Mouse (Mus musculus) CH12F3 (cell line): Measurements from ENCODE around the gene Ankfn1.

Source experiments
- in situ Hi-C: fragments of 300-500 bp; cut with MboI; formaldehyde crosslinking; loops from 2 replicates; pipeline ENCODE4 v1.14.3; 2020; ENCODE audit warnings: low sequenced_read_pairs

Gene Ankfn1

DNA sequence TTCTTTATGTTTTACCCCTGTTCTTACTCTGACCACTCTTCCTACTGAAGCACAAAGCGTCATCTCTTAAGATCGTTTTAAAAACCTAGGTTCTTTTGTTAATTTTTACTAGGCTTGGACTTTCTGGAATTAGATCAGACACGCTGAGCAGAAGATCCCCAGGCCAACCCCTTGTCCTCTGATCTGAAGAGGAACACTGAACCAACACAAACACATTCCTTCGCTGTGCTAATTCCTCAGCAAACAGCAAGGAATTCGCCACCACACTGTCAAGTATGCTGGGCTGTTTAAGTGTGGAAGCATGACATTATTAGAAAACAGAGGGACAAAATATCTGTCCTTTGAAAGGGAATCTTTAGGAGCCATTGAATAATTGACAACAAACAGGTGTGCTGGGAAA lies 300.5 kb downstream of the Ankfn1 start:
- in situ Hi-C loops = no loop called here

GRCm38 (mm10) chr11:89476047-89476446 lies 301.4 kb downstream of the Ankfn1 start:
- in situ Hi-C loops = no loop called here

DNA sequence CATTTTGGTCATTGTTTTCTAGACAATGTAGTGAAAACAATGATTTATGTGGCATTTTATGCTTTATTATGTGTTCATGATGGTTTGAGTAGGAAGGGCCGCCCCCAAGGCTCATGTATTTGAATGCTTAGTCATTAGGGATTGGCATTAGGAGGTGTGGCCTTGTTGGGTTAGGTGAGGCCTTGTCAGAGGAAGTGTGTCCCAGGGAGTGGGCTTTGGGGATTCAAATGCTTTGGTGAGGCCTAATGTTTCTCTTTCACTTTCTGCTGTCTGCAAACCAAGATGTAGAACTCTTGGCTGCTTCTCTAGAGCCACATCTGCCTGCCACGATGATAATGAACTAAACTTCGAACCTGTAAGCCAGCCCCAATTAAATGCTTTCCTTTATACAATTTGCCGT lies 304.6 kb downstream of the Ankfn1 start:
- in situ Hi-C loops = no loop called here

DNA sequence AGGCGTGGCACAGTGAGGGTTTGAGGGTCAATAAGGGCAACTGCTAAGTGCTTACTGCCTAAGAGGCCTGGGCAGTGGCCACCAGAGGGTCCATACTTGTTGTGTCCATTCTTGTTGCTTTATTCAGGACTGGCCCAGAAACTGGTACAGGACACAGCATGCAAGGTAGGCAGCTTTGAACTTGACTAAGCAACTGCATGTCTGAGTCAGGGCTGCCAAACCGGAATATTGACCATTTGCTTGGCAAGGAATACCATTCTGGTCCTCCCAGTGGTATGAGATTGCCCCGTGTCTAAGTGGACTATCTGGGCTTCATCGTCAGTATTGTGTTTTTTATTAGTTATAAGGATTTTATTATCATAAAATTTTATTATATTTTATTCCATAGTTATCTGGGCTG lies 312.1 kb downstream of the Ankfn1 start:
- in situ Hi-C loops = no loop called here

DNA sequence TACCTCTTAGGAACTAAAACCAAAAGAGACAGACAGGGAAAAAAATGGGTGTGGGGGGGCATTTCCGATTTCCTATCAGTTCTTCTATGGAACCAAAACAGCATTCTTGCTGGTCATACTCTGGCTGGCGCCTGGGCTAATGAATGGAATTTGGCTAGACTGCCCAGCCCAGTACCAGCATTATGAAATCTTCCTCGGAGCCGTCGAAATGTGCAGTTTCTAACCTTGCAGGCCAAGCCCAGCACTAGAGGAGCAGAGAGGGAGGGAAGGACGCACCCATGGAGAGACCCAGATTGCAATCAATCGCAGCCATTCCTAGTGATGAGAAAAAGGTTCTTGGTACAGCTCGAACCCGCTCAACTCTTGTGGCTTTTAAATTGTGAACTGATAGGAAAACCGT lies 315.2 kb downstream of the Ankfn1 start:
- in situ Hi-C loops = no loop called here

GRCm38 (mm10) chr11:89459437-89459836 lies 318.0 kb downstream of the Ankfn1 start:
- in situ Hi-C loops = no loop called here

DNA sequence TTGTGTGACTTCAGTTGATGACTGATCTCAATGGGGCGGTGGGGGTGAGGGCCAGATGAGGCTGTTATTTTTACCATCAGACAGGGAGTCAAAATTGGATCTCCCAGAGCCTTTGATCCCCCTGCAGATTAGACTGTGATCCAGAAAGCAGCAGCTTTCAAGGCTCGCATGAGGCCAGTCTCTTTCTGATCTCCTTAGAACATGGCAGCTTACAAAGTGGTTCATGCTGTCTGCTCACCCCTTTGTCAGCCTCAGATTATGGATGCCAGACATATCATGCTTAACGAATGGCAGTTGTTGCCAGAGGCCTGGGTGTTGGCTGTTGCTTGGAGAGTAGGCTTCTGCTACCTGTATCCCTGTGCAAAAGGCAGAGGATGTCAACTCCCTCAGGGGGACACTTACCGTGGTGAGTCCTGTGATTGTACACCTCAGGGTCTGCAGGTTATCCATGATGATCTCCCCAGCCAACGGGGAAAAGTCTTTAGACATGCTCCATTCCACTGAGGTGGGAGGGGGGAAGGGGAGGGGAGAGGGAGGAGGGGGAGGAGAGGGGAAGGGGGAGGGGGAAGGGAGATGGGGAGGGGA lies 321.7 kb downstream of the Ankfn1 start:
- in situ Hi-C loops = no loop called here

DNA sequence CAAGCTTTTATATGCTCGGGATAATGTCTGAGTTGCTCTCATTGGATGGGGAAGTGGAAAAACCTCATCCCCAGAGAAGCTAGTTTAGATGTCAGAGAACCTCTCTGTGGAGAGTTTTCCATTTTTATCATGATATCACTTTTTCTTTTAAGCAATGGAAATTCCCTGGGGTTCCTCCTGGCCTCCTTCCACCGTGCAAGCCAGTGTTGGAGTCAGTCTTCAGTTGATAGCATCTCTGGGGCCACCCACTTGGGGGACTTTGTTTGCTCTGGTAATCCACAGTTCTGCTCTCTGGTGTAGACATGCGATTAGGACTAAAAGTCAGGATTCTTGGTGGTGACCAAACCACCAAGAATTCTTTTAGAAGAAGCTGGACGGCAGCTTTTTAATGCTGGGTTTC lies 322.8 kb downstream of the Ankfn1 start:
- in situ Hi-C loops = no loop called here

GRCm38 (mm10) chr11:89452862-89453261 lies 324.6 kb downstream of the Ankfn1 start:
- in situ Hi-C loops = no loop called here

DNA sequence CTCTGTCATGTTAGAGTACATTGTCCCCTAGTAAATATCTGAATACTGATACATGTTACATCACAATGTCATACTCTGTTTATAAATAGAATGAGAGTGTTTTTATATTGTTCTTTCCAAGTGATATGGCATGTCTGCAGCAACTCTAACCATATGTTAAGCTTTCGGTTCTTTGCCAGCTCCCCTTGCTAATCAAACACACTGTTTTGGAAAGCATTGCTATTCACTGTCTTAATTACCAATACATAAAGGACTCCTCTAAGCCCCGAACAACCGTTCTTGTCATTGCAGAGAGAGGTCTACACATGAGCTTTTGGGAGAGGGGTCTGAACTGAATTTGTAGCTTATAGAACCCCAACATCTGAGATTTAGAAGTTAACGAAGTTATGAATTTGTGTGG lies 327.0 kb downstream of the Ankfn1 start:
- in situ Hi-C loops = no loop called here

GRCm38 (mm10) chr11:89448986-89449385 lies 328.5 kb downstream of the Ankfn1 start:
- in situ Hi-C loops = no loop called here

DNA sequence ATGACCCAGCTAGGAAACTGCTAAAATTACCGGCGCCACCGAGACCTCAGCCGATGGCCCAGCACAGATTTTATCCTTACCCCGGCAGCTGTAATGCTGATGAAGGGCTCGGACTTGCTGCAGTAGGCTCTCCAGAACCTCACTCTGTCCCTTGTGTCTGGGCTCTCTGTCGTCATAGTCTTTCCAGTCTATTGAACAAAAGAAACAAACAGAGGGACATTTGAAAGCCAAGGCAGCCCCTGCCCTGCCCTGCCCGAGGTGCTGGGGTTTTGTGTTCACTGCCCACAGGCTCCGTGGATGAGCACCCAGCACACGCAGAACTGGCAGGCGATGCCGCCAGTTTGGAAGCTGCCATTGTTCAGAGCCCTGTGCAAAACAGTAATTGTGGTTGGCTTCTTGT lies 330.0 kb downstream of the Ankfn1 start:
- in situ Hi-C loops = no loop called here

- in situ Hi-C loops = no loop called here
These were observed 336.9 kb downstream of the Ankfn1 start for GRCm38 (mm10) chr11:89440566-89440965.

GRCm38 (mm10) chr11:89424358-89424757 lies 353.1 kb downstream of the Ankfn1 start:
- in situ Hi-C loops = no loop called here

DNA sequence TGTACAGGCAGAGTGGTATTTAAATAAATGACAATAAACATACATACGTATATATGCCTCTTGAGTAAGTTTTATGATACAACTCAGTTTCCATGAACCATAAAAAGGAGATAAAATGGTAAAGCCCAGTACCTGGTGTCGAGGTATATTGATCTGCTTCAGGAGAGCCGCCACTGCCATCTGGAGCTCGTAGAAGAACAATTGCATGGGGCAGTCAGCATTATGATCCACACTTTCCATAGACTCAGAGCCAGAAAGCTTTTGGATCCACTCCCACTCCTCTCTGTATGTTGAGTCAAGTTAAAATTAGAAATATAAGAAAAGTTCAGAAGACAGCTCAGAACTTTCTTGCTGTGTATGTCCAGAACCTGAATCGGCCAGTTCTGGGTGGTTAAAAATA lies 354.8 kb downstream of the Ankfn1 start:
- in situ Hi-C loops = no loop called here

GRCm38 (mm10) chr11:89420767-89421438 lies 356.6 kb downstream of the Ankfn1 start:
- in situ Hi-C loops = no loop called here

GRCm38 (mm10) chr11:89419863-89420262 lies 357.6 kb downstream of the Ankfn1 start:
- in situ Hi-C loops = no loop called here

DNA sequence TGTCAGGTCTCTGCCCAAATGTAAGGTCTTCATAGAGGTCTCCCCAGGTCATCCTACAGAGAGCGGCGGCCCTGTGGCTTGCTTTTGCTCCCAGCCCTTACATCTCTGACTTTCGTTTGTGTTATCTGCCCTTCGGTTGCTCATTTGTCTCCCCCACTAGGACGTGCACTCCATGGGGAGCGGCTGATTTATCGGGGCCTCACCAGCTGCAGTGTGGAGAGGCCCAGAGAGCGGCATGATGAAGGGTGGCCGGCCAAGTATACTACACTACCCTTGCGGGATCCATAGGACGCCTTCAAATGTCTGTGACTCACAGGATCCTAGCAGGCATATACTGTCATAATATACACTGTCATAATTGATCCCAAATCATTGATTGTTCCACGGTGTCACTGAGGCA lies 358.8 kb downstream of the Ankfn1 start:
- in situ Hi-C loops = no loop called here

DNA sequence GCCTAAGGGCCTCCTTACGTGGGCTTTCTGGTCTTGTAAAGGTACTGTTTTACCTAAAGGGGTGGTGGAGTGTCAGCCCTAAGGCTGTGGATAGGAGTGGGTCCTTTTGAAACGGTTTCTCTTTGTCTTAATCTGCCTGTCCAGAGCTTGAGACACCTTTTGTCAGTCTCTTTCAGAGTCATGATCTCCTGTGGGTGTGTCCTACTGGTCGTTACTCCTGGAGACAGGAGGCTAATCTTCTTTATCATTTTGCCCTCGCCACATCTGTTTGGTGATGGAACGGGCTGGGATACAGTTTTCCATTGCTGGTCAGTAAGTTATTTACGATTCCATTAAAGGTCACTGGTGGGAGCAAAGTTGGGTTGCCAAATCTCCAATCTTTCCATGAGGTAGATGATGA lies 360.7 kb downstream of the Ankfn1 start:
- in situ Hi-C loops = no loop called here

DNA sequence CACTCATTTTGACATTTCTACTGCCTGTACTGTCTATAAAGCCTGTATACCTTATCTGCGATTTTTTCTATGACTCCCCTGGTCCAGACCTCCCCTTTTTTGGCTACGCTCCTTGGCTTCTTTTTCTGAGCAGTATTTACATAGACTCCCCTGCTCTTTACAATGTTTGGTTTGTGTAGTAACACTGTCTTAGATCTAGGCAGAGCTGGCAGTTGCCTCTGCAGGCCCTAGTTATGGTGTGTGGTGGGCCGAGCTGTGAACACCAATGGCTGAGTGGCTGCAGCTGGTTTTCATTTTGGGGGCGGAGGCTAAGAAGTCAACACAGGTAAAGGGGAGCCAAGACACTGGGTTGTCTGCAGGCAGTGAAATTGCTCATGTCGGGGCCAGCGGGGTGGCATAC lies 368.7 kb downstream of the Ankfn1 start:
- in situ Hi-C loops = no loop called here

DNA sequence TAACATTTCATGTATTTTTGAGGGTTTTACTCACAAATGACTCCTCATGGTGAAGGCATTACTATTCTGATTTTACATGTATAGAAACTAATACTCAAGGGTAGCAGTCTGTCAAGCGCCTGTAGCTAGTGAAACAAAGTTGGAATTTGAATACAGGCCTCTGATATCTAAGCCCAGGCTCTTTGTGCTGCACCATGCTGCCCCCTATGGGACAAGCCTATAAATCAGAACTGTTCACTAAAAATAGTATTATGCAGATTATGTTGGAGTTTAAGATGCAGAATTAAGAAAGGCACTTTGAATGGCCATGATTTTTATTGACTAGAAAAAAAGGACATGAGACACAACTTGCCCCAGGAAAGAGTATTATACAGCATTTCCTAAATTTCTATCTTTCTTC lies 373.0 kb downstream of the Ankfn1 start:
- in situ Hi-C loops = no loop called here

GRCm38 (mm10) chr11:89403436-89403835 lies 374.0 kb downstream of the Ankfn1 start:
- in situ Hi-C loops = no loop called here

GRCm38 (mm10) chr11:89388851-89389250 lies 388.6 kb downstream of the Ankfn1 start:
- in situ Hi-C loops = no loop called here
